Mouse (Mus musculus): Measurements from ENCODE around the gene Tmc1. TPM values are rescaled to one million over a fixed set of nuclear protein-coding genes. Genes with fewer than 3 reads are reported as not detected.
A peak's percentile ranks its signal among the peaks of the same experiment; 100 is the strongest.

Gene Tmc1
- polyA plus RNA-seq, 1 experiment from 2014 or later = 0.11 TPM

DNA sequence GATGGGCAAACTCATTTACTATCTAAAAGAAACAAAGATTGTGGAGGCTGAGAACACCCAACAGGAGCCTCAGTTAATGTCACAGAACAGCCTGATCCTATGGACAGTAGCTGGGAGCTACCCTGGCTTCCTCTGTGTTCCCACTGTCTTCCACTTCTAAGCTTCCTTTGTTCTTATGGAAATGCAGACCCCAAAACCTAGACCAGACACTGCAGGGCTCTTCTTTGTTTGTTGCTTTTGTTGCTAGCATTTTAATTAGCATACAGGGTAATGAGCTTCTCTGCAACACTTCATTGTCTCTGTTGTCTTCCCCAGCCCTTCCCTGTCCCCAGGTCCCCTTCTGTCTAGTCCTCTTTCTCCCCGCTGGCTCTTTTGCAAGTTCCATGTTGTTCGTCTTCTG, 116.6 kb downstream of the Tmc1 start:
- Histone ChIP-seq H3K9me3 (ENCODE audit: control insufficient read depth, low read length) (no peaks in the 10 kb centered on the region), H3K4me1 (replicated peaks; ENCODE audit: control insufficient read depth, insufficient read depth, low read length) (0 out of 2 replicates have a peak, but pooled peaks cover 3% of the 10 kb centered on the region), H3K27me3 (ENCODE audit: control insufficient read depth, insufficient read depth, low read length) (no peaks in the 10 kb centered on the region), H3K4me3 (replicated peaks; ENCODE audit: low read length) (no peak overlapping the region), H3K4me2 (replicated peaks) (no peak overlapping the region), H3K36me3 (replicated peaks; ENCODE audit: control insufficient read depth, insufficient read depth) (no peaks in the 10 kb centered on the region), H3K9ac (no peak overlapping the region), H3K27ac (no peak overlapping the region)
- no peak for ATAC-seq (ENCODE audit: low FRiP score)
- no peak for DNase-seq (ENCODE audit: low spot score)
- WGBS = 26% methylated on average over 2 of the region's 2 CpGs

DNA sequence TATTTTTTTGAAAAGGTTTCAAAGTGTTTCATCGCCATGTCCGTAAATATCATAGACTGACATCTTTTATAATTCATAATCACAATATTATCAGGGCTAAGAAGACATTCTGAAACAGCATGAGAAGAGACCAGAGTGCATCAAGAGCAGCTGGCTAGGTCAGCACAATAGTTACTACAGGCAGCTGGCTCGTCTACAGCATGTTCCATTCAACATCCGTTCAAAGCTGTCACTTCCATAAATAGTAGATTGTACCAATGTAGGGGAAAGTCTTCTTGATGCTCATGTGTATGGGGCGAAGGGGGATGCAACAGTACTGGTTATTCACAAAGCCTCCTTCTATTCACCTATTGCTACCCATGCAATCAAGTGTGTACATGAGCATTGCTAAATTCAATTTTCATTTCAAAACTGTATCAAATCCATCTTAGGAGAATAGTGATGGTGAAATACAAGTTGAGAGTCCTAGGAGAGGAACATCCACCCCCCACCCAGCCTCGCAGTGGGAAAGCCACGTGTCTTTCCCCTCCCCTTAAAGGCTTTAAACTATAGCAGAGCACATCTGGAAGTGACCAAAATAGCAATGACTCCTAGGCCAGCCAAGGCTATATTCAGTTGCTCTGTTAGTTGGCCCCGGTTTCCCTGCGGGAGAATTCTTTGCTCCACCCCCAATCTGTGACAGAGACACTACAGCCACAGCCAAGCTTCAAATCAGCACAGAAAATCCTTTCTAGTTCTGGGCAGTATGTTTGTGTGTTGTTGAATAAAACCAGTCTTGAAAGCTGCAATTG, 117.8 kb downstream of the Tmc1 start:
- no peak for DNase-seq (ENCODE audit: low spot score)
- H3K9ac ChIP-seq = no peak overlapping the region
- no peaks in the 10 kb centered on the region for H3K9me3 ChIP-seq (ENCODE audit: control insufficient read depth, low read length)
- WGBS = 63% methylated on average over 9 of the region's 9 CpGs
- H3K27ac ChIP-seq = no peak overlapping the region
- no peaks in the 10 kb centered on the region for H3K36me3 ChIP-seq (replicated peaks; ENCODE audit: control insufficient read depth, insufficient read depth)
- H3K27me3 ChIP-seq (ENCODE audit: control insufficient read depth, insufficient read depth, low read length) = no peaks in the 10 kb centered on the region
- no peak overlapping the region for H3K4me2 ChIP-seq (replicated peaks)
- H3K4me3 ChIP-seq (replicated peaks; ENCODE audit: low read length) = no peak overlapping the region
- ATAC-seq (ENCODE audit: low FRiP score) = no peak
- H3K4me1 ChIP-seq (replicated peaks; ENCODE audit: control insufficient read depth, insufficient read depth, low read length) = 0 out of 2 replicates have a peak, but pooled peaks cover 3% of the 10 kb centered on the region

DNA sequence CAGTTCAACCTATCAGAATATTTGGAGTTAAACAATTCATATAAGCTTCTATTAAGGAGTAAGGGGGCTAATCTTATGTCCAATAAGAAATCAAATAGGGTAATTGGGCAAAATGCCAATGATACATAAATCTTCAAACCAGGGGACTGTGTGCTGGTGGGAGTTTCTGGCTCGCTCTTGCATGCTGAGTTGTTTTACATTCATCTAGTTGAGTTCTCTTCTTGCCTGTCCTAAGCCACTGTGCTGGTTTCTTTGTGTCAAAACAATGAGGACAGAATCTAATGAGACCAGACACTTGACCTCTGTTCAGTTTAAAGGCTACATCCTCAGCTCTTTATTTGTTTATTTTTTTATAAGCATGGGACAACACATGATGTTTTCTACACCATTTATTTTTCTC, 119.1 kb downstream of the Tmc1 start:
- no peak for ATAC-seq (ENCODE audit: low FRiP score)
- Histone ChIP-seq H3K4me2 (replicated peaks) (no peak overlapping the region), H3K27me3 (ENCODE audit: control insufficient read depth, insufficient read depth, low read length) (no peaks in the 10 kb centered on the region), H3K4me1 (replicated peaks; ENCODE audit: control insufficient read depth, insufficient read depth, low read length) (0 out of 2 replicates have a peak, but pooled peaks cover 3% of the 10 kb centered on the region), H3K9me3 (ENCODE audit: control insufficient read depth, low read length) (no peaks in the 10 kb centered on the region), H3K9ac (no peak overlapping the region), H3K36me3 (replicated peaks; ENCODE audit: control insufficient read depth, insufficient read depth) (no peaks in the 10 kb centered on the region), H3K27ac (no peak overlapping the region), H3K4me3 (replicated peaks; ENCODE audit: low read length) (no peak overlapping the region)
- no peak for DNase-seq (ENCODE audit: low spot score)
- WGBS = 29% methylated on average over 1 of the region's 1 CpGs

DNA sequence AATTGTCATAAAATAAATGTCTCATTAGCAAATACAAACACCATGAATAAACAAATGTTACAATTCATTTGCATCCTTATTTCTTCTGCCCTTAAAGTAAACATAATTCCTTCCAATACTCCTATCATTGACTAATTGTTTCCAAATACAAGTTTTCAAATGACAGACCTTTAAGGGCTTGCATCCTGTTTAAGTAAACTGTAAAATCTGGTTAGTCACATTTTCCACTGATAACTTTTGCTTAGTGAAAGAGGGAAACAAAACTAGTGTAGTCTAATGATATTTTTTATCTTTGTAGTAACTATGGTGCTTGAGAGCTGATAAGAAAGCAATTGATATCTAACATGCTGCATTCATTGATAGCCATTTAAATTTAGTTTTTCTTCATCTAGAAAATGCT, 154.5 kb downstream of the Tmc1 start:
- H3K4me2 ChIP-seq (replicated peaks) = no peak overlapping the region
- no peaks in the 10 kb centered on the region for H3K27me3 ChIP-seq (ENCODE audit: control insufficient read depth, insufficient read depth, low read length)
- no peaks in the 10 kb centered on the region for H3K9me3 ChIP-seq (ENCODE audit: control insufficient read depth, low read length)
- DNase-seq (ENCODE audit: low spot score) (no peak), ATAC-seq (ENCODE audit: low FRiP score) (no peak)
- no peak overlapping the region for H3K4me3 ChIP-seq (replicated peaks; ENCODE audit: low read length)
- no peaks in the 10 kb centered on the region for H3K36me3 ChIP-seq (replicated peaks; ENCODE audit: control insufficient read depth, insufficient read depth)
- H3K9ac ChIP-seq = no peak overlapping the region
- no peaks in the 10 kb centered on the region for H3K4me1 ChIP-seq (replicated peaks; ENCODE audit: control insufficient read depth, insufficient read depth, low read length)
- H3K27ac ChIP-seq = no peak overlapping the region

DNA sequence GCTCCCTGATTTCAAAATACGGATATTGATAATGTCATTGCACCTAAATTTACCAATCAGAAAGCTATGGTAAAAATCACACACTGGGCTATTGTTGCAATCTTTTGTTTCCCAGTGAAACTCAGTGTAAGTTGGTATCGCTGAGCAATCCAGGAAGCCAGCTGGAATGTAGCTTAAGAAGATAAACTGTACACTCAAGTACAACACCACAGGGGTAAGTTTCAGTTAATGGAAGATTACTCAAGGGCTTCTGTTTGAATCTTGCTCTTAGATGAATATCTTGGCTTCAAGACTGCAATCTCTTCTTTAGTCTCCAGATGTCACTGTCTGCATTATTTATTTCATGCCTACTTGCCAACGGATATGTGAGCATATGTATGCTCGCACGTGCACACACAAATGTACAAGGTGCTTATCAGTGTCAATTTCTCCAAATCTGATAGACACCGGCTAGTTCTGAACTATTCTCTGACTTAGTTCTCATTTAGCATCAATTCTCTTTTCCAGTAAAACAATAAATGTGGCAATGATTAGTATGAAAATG, 156.4 kb downstream of the Tmc1 start:
- Histone ChIP-seq H3K27ac (no peak overlapping the region), H3K4me1 (replicated peaks; ENCODE audit: control insufficient read depth, insufficient read depth, low read length) (no peaks in the 10 kb centered on the region), H3K4me2 (replicated peaks) (no peak overlapping the region), H3K9me3 (ENCODE audit: control insufficient read depth, low read length) (no peaks in the 10 kb centered on the region), H3K4me3 (replicated peaks; ENCODE audit: low read length) (no peak overlapping the region), H3K27me3 (ENCODE audit: control insufficient read depth, insufficient read depth, low read length) (no peaks in the 10 kb centered on the region), H3K36me3 (replicated peaks; ENCODE audit: control insufficient read depth, insufficient read depth) (no peaks in the 10 kb centered on the region), H3K9ac (no peak overlapping the region)
- DNase-seq (ENCODE audit: low spot score) = peak; percentile 84
- peak; percentile 74 for ATAC-seq (ENCODE audit: low FRiP score)
- 38% methylated on average over 6 of the region's 6 CpGs for WGBS

DNA sequence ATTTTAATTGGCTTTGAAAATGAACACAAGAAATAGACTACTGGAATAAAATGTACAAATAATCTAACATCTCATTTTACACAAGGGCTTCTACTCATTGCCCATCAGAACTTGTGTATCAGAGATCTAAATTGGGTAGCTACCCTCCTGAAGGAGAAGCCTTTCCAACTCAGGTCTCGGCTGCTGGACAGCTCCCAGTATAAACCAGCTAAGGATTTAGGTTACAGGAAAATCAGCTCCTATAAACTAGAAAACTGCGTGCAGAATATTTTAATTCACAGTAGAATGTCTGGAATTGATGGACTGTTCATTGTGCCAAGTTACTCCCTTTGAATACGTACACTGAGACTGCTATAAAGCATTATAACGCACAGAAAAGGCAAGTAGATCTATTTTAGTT, 158.0 kb downstream of the Tmc1 start:
- Histone ChIP-seq H3K4me1 (replicated peaks; ENCODE audit: control insufficient read depth, insufficient read depth, low read length) (no peaks in the 10 kb centered on the region), H3K27ac (no peak overlapping the region), H3K4me2 (replicated peaks) (no peak overlapping the region), H3K36me3 (replicated peaks; ENCODE audit: control insufficient read depth, insufficient read depth) (no peaks in the 10 kb centered on the region), H3K9me3 (ENCODE audit: control insufficient read depth, low read length) (no peaks in the 10 kb centered on the region), H3K27me3 (ENCODE audit: control insufficient read depth, insufficient read depth, low read length) (no peaks in the 10 kb centered on the region), H3K9ac (no peak overlapping the region), H3K4me3 (replicated peaks; ENCODE audit: low read length) (no peak overlapping the region)
- DNase-seq (ENCODE audit: low spot score) (no peak), ATAC-seq (ENCODE audit: low FRiP score) (no peak)
- 72% methylated on average over 4 of the region's 4 CpGs for WGBS

DNA sequence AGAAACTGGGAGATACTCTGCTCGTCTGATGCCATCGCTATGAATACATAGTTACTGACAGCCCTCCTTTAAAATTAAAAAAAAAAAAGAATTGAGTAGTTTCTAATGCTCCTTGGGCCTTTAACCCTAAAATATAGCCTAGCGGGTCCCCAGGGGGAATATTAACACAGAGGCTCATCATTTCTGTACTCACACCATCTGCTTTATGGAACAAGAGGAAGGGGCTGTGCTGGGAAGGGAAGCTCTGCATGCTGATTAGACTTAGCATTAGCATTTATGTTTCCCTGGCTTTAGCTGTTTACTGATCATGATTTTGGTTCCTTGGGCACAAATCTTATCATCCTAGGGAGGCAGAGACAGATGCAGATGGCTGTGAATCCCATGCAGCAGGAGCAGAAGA, 159.0 kb downstream of the Tmc1 start:
- H3K4me3 ChIP-seq (replicated peaks; ENCODE audit: low read length) = no peak overlapping the region
- H3K4me1 ChIP-seq (replicated peaks; ENCODE audit: control insufficient read depth, insufficient read depth, low read length) = no peaks in the 10 kb centered on the region
- H3K27ac ChIP-seq = no peak overlapping the region
- H3K27me3 ChIP-seq (ENCODE audit: control insufficient read depth, insufficient read depth, low read length) = no peaks in the 10 kb centered on the region
- no peak overlapping the region for H3K4me2 ChIP-seq (replicated peaks)
- no peak overlapping the region for H3K9ac ChIP-seq
- DNase-seq (ENCODE audit: low spot score) (no peak), ATAC-seq (ENCODE audit: low FRiP score) (0 out of 2 replicates have a peak, but pooled peaks have one; percentile 47)
- H3K36me3 ChIP-seq (replicated peaks; ENCODE audit: control insufficient read depth, insufficient read depth) = no peaks in the 10 kb centered on the region
- no peaks in the 10 kb centered on the region for H3K9me3 ChIP-seq (ENCODE audit: control insufficient read depth, low read length)
- WGBS = 65% methylated on average over 3 of the region's 3 CpGs

DNA sequence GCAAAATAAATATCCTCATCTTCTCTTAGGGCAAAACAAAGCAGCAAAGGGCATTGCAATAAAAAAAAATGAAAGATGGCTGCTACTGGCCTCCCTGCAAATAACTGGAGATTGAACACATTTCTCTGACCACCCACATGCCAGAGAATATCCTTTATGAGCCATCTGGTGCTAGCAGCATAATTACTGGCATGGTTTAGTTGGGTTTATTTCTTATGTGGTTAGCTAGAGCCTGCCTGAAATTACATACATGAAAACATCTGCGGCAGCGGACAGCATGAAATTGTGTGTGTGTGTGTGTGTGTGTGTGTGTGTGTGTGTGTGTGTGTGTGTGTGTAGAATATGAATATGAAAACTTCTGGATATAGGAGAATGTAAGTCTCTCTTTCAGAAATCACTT, 161.2 kb downstream of the Tmc1 start:
- Histone ChIP-seq H3K36me3 (replicated peaks; ENCODE audit: control insufficient read depth, insufficient read depth) (no peaks in the 10 kb centered on the region), H3K9ac (no peak overlapping the region), H3K4me2 (replicated peaks) (no peak overlapping the region), H3K9me3 (ENCODE audit: control insufficient read depth, low read length) (no peaks in the 10 kb centered on the region), H3K27me3 (ENCODE audit: control insufficient read depth, insufficient read depth, low read length) (no peaks in the 10 kb centered on the region), H3K4me1 (replicated peaks; ENCODE audit: control insufficient read depth, insufficient read depth, low read length) (no peaks in the 10 kb centered on the region), H3K4me3 (replicated peaks; ENCODE audit: low read length) (no peak overlapping the region), H3K27ac (peak overlapping the region; percentile 32; the same call in 1 of the 2 replicates)
- no peak for DNase-seq (ENCODE audit: low spot score)
- ATAC-seq (ENCODE audit: low FRiP score) = 0 out of 2 replicates have a peak, but pooled peaks have one; percentile 37
- 40% methylated on average over 2 of the region's 2 CpGs for WGBS

DNA sequence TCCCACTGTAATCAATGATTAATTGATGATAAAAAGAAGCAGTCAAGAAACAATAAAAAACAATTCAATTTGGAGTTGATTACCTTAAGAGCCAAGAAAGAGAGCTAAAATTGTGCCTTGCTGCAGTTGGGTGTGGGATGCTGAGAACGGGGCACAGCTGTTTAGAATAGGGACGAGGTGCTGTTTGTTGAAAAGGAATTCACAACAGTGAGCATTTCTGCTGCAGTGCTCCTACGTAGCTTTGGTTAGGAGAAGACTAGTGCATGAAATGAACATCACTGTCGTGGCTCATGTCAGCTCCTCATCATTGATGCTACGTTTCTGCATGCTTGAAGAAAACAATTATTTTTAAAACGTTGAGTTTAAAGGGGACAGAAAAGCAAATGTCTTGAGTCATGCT, 166.7 kb downstream of the Tmc1 start:
- H3K4me1 ChIP-seq (replicated peaks; ENCODE audit: control insufficient read depth, insufficient read depth, low read length) = no peaks in the 10 kb centered on the region
- H3K27me3 ChIP-seq (ENCODE audit: control insufficient read depth, insufficient read depth, low read length) = no peaks in the 10 kb centered on the region
- H3K4me2 ChIP-seq (replicated peaks) = no peak overlapping the region
- ATAC-seq (ENCODE audit: low FRiP score) = no peak
- H3K36me3 ChIP-seq (replicated peaks; ENCODE audit: control insufficient read depth, insufficient read depth) = no peaks in the 10 kb centered on the region
- no peak overlapping the region for H3K4me3 ChIP-seq (replicated peaks; ENCODE audit: low read length)
- no peak overlapping the region for H3K27ac ChIP-seq
- WGBS = 84% methylated on average over 6 of the region's 6 CpGs
- H3K9ac ChIP-seq = no peak overlapping the region
- H3K9me3 ChIP-seq (ENCODE audit: control insufficient read depth, low read length) = no peaks in the 10 kb centered on the region
- DNase-seq (ENCODE audit: low spot score) = no peak
